In the genomic region with DNA sequence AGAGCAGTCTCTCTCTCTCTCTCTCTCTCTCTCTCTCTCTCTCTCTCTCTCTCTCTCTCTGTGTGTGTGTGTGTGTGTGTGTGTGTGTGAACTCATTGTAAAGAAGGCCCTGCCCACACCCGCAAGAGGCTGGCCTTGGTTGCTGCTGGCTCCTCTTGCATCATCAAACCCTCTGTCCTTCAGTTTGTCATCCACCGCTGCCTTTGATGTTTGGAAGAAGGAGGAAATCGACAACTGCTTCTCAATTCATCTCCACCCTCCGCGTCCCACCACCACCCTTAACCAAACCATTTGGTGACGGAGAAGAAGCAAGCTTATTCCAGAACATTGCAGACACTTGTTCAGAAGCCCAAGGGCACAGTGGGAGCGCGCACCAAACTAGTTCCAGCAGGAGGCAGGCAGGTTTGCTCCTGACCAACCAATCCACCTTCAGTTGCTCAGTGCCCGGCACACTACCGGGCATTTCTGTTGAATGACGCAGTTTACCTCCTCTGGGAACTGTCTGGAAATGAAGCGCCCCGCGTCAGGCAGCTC, we compare ENCODE assay signal across 7 mouse cellular contexts. TPM values are rescaled to one million over a fixed set of nuclear protein-coding genes. Genes with fewer than 3 reads are reported as not detected.
DNase-seq lines count a peak whose midpoint lies in the region; ATAC-seq lines count a peak whose summit lies in the region.

No protein-coding gene starts in this region.

- 34% methylated on average over 14 of the region's 14 CpGs for WGBS in forebrain, embryonic 11.5 days
- 5% methylated on average over 14 of the region's 14 CpGs for WGBS in kidney, embryonic 14.5 days
- 36% methylated on average over 14 of the region's 14 CpGs for WGBS in midbrain, embryonic 14.5 days

- peak overlapping the region; percentile 55 for H3K4me2 ChIP-seq in forebrain, embryonic 11.5 days (ENCODE audit: low read depth, low read length, severe bottlenecking)
- peak overlapping the region; percentile 79 for H3K4me2 ChIP-seq in kidney, embryonic 14.5 days (replicated peaks; ENCODE audit: low read depth, low read length)
- H3K4me2 ChIP-seq in midbrain, embryonic 14.5 days (ENCODE audit: low read length), result peak overlapping the region; percentile 73

- ATAC-seq in forebrain, embryonic 11.5 days (replicated peaks; ENCODE audit: low FRiP score), result peak; percentile 47; the same call in 1 of the 2 replicates
- ATAC-seq in kidney, embryonic 14.5 days (ENCODE audit: low FRiP score, low TSS enrichment), result peak; percentile 60; the same call in 1 of the 2 replicates
- peak; percentile 36; the same call in 1 of the 2 replicates for ATAC-seq in midbrain, embryonic 14.5 days (ENCODE audit: low FRiP score, low TSS enrichment)

- no peaks in the 10 kb centered on the region for H3K4me1 ChIP-seq in forebrain, embryonic 11.5 days (replicated peaks; ENCODE audit: control insufficient read depth, insufficient read depth, low read length)
- peaks cover 5% of the 10 kb centered on the region for H3K4me1 ChIP-seq in kidney, embryonic 14.5 days (ENCODE audit: control insufficient read depth, insufficient read depth, low read length)
- H3K4me1 ChIP-seq in midbrain, embryonic 14.5 days (ENCODE audit: control insufficient read depth, insufficient read depth, low read length), result peaks cover 4% of the 10 kb centered on the region; the same call in 1 of the 2 replicates

- no peaks in the 10 kb centered on the region for H3K36me3 ChIP-seq in forebrain, embryonic 11.5 days (ENCODE audit: control insufficient read depth, insufficient read depth, low read length)
- H3K36me3 ChIP-seq in kidney, embryonic 14.5 days (ENCODE audit: control insufficient read depth, insufficient read depth, low read length), result no peaks in the 10 kb centered on the region
- H3K36me3 ChIP-seq in midbrain, embryonic 14.5 days (ENCODE audit: control insufficient read depth, insufficient read depth, low read length), result no peaks in the 10 kb centered on the region

- peak; percentile 36 for DNase-seq in ovary, postnatal 36 days (ENCODE audit: low spot score)
- DNase-seq in ovary, postnatal 14 days (ENCODE audit: low spot score), result no peak
- peak; percentile 86 for DNase-seq in adrenal gland, adult 2 months
- DNase-seq in forebrain, embryonic 11.5 days (ENCODE audit: low spot score), result no peak
- DNase-seq in midbrain, embryonic 14.5 days, result peak; percentile 51
- DNase-seq in gastrocnemius, adult 18-20 months (ENCODE audit: low spot score), result no peak

- no peaks in the 10 kb centered on the region; the same call in 1 of the 2 replicates for H3K9me3 ChIP-seq in forebrain, embryonic 11.5 days (ENCODE audit: control insufficient read depth, low read length)
- peaks cover 1% of the 10 kb centered on the region; the same call in 1 of the 2 replicates for H3K9me3 ChIP-seq in kidney, embryonic 14.5 days (ENCODE audit: control insufficient read depth, low read length)
- no peaks in the 10 kb centered on the region for H3K9me3 ChIP-seq in midbrain, embryonic 14.5 days (ENCODE audit: control insufficient read depth, low read length)

- H3K27me3 ChIP-seq in forebrain, embryonic 11.5 days (ENCODE audit: control insufficient read depth, insufficient read depth, low read length), result no peaks in the 10 kb centered on the region
- H3K27me3 ChIP-seq in kidney, embryonic 14.5 days (ENCODE audit: control insufficient read depth, insufficient read depth, low read length), result no peaks in the 10 kb centered on the region
- no peaks in the 10 kb centered on the region for H3K27me3 ChIP-seq in midbrain, embryonic 14.5 days (ENCODE audit: control insufficient read depth, insufficient read depth, low read length)

- H3K4me3 ChIP-seq in forebrain, embryonic 11.5 days (ENCODE audit: low read depth, low read length), result peak overlapping the region; percentile 24
- H3K4me3 ChIP-seq in kidney, embryonic 14.5 days (ENCODE audit: low read length), result peak overlapping the region; percentile 38
- peak overlapping the region; percentile 33 for H3K4me3 ChIP-seq in midbrain, embryonic 14.5 days (replicated peaks; ENCODE audit: low read depth, low read length)

- H3K27ac ChIP-seq in forebrain, embryonic 11.5 days (ENCODE audit: low read depth, low read length), result no peak overlapping the region
- peak overlapping the region; percentile 30; the same call in 1 of the 2 replicates for H3K27ac ChIP-seq in kidney, embryonic 14.5 days (ENCODE audit: low read depth, low read length)
- H3K27ac ChIP-seq in midbrain, embryonic 14.5 days (replicated peaks; ENCODE audit: low read depth, low read length), result no peak overlapping the region

- no peak overlapping the region; the same call in 1 of the 2 replicates for H3K9ac ChIP-seq in forebrain, embryonic 11.5 days (ENCODE audit: low read length)
- peak overlapping the region; percentile 40 for H3K9ac ChIP-seq in kidney, embryonic 14.5 days (ENCODE audit: low read depth, low read length)
- peak overlapping the region; percentile 52 for H3K9ac ChIP-seq in midbrain, embryonic 14.5 days (replicated peaks; ENCODE audit: low read length)

RNA-seq across cellular contexts. Expression of gene S1pr3, which starts 8.2 kb away (rescaled TPM):
- 10 to 100 TPM; 13.3 to 24.5 TPM for total RNA-seq in adrenal gland, adult 2 months (2021)
- polyA plus RNA-seq in adrenal gland, adult 2 months (2012; rRNA removed), result 6.3 and 6.6 TPM in 2 replicates
- 47.2 and 48.4 TPM in 2 replicates for polyA plus RNA-seq in forebrain, embryonic 11.5 days (2014; fragmentation: Nextera tagmentation; extraction: Ambion mirVana)
- polyA plus RNA-seq in kidney, embryonic 14.5 days (2014; fragmentation: Nextera tagmentation; extraction: Ambion mirVana), result 24.9 and 51.9 TPM in 2 replicates
- 6.1 and 12.8 TPM in 2 replicates for polyA plus RNA-seq in midbrain, embryonic 14.5 days (2014; fragmentation: Nextera tagmentation; extraction: Ambion mirVana)
- 1 to 10 TPM; 3.0 to 4.2 TPM for total RNA-seq in gastrocnemius, adult 18-20 months (2021)

Comparison
In these comparisons a context has a peak if more than half of its experiments do, and no peak if none do; other contexts are left out.
1. DNase-seq: peak in ovary, postnatal 36 days (single experiment), adrenal gland, adult 2 months (single experiment) and midbrain, embryonic 14.5 days (single experiment); none in ovary, postnatal 14 days (single experiment), forebrain, embryonic 11.5 days (single experiment) and gastrocnemius, adult 18-20 months (single experiment).
2. Peak in every context shown above with its lines, with median percentiles within 50 percentile points of each other: ATAC-seq, H3K4me2 ChIP-seq and H3K4me3 ChIP-seq.